Mouse (Mus musculus) heart, embryonic 16.5 days (tissue): ENCODE measurements around the gene Pappa. TPM values are rescaled to one million over a fixed set of nuclear protein-coding genes. Genes with fewer than 3 reads are reported as not detected.

ENCODE experiments used
- ATAC-seq: fragments of 200-750 bp; cut with Nextera tagmentation; replicated peaks from 2 replicates; pipeline ENCODE4 v1.8.0; 2017; ENCODE audit warnings: moderate number of reproducible peaks; ENCODE audit not compliant: insufficient read depth, low FRiP score; ENCODE audit errors: extremely low read depth
- H3K27ac ChIP-seq: fragments of 300-500 bp; sonication (generic); 2 replicates; pipeline ENCODE4 v1.5.1; 2014; ENCODE audit warnings: mild to moderate bottlenecking, low read length, control low read depth, moderate library complexity
- H3K27me3 ChIP-seq: fragments of 300-500 bp; sonication (generic); 2 replicates; pipeline ENCODE4 v1.6.1; 2014; ENCODE audit warnings: low read length, mixed read lengths; ENCODE audit not compliant: control insufficient read depth, insufficient read depth
- H3K36me3 ChIP-seq: fragments of 300-500 bp; sonication (generic); 2 replicates; pipeline ENCODE4 v1.6.1; 2014; ENCODE audit not compliant: control insufficient read depth, insufficient read depth
- H3K4me1 ChIP-seq: fragments of 300-500 bp; sonication (generic); 2 replicates; pipeline ENCODE4 v1.6.1; 2014; ENCODE audit warnings: low read length, mixed read lengths; ENCODE audit not compliant: control insufficient read depth, insufficient read depth
- H3K4me2 ChIP-seq: fragments of 300-500 bp; sonication (generic); 2 replicates; pipeline ENCODE4 v1.6.1; 2014; ENCODE audit warnings: low read depth, mild to moderate bottlenecking, control low read depth, low read length
- H3K4me3 ChIP-seq: fragments of 300-500 bp; sonication (generic); 2 replicates; pipeline ENCODE4 v1.5.1; 2014; ENCODE audit warnings: mild to moderate bottlenecking, control low read depth, low read length
- H3K9ac ChIP-seq: fragments of 300-500 bp; sonication (generic); 2 replicates; pipeline ENCODE4 v1.6.1; 2014; ENCODE audit warnings: low read length, control low read depth
- H3K9me3 ChIP-seq: fragments of 300-500 bp; sonication (generic); replicated peaks from 2 replicates; pipeline ENCODE4 v1.6.1; 2016; ENCODE audit warnings: low read length; ENCODE audit not compliant: control insufficient read depth
- WGBS: fragments of 180-500 bp; shearing (Covaris S2); extraction: QIAGEN DNeasy Blood & Tissue Kit; methylation state at CpG from one replicate; pipeline ENCODE4 v1.1.7; 2014; 5-methylcytosine and 5-hydroxymethylcytosine counted together
- polyA plus RNA-seq: library from polyadenylated mRNA; unstranded; fragments of >200 nt; fragmentation: Nextera tagmentation; extraction: Ambion mirVana; gene quantifications from 2 replicates; pipeline ENCODE4 v1.2.1, GENCODE M21; 2015

Pappa gene
- polyA plus RNA-seq, 1 experiment from 2014 or later = 0.35 TPM

- no peak overlapping the region for H3K4me3 ChIP-seq
- no peaks in the 10 kb centered on the region for H3K9me3 ChIP-seq
- no peaks in the 10 kb centered on the region for H3K36me3 ChIP-seq
- no peak overlapping the region for H3K4me2 ChIP-seq
- H3K9ac ChIP-seq = no peak overlapping the region
- no peak overlapping the region for H3K27ac ChIP-seq
- no peaks in the 10 kb centered on the region for H3K27me3 ChIP-seq
- H3K4me1 ChIP-seq = peaks cover 6% of the 10 kb centered on the region; the same call in 1 of the 2 replicates
- no peak for ATAC-seq
- 83% methylated on average over 10 of the region's 10 CpGs for WGBS
Measured at GRCm38 (mm10) chr4:65156231-65156630, 32.3 kb downstream of the Pappa start.

- no peak for ATAC-seq
- H3K27ac ChIP-seq = no peak overlapping the region
- peaks cover 6% of the 10 kb centered on the region; the same call in 1 of the 2 replicates for H3K4me1 ChIP-seq
- no peak overlapping the region for H3K4me2 ChIP-seq
- H3K36me3 ChIP-seq = no peaks in the 10 kb centered on the region
- WGBS = 78% methylated on average over 3 of the region's 3 CpGs
- H3K9me3 ChIP-seq = no peaks in the 10 kb centered on the region
- H3K4me3 ChIP-seq = no peak overlapping the region
- no peak overlapping the region for H3K9ac ChIP-seq
- H3K27me3 ChIP-seq = no peaks in the 10 kb centered on the region
Measured at GRCm38 (mm10) chr4:65158651-65159050, 34.7 kb downstream of the Pappa start.

GRCm38 (mm10) chr4:65159481-65159880, 35.5 kb downstream of the Pappa start:
- Histone ChIP-seq H3K27me3 (no peaks in the 10 kb centered on the region), H3K27ac (0 out of 2 replicates have a peak overlapping the region, but pooled peaks have one; percentile 3), H3K4me2 (no peak overlapping the region), H3K9ac (no peak overlapping the region), H3K4me1 (peaks cover 6% of the 10 kb centered on the region; the same call in 1 of the 2 replicates), H3K36me3 (no peaks in the 10 kb centered on the region), H3K9me3 (no peaks in the 10 kb centered on the region), H3K4me3 (no peak overlapping the region)
- ATAC-seq = peak; percentile 82
- WGBS = 31% methylated on average over 5 of the region's 5 CpGs

GRCm38 (mm10) chr4:65163698-65164097, 39.7 kb downstream of the Pappa start:
- no peak for ATAC-seq
- no peak overlapping the region for H3K27ac ChIP-seq
- H3K9me3 ChIP-seq = no peaks in the 10 kb centered on the region
- no peaks in the 10 kb centered on the region for H3K36me3 ChIP-seq
- no peaks in the 10 kb centered on the region for H3K27me3 ChIP-seq
- H3K4me3 ChIP-seq = no peak overlapping the region
- WGBS = 46% methylated on average over 3 of the region's 3 CpGs
- H3K4me1 ChIP-seq = peaks cover 4% of the 10 kb centered on the region; the same call in 1 of the 2 replicates
- no peak overlapping the region for H3K9ac ChIP-seq
- no peak overlapping the region for H3K4me2 ChIP-seq

- no peak overlapping the region for H3K4me3 ChIP-seq
- H3K9ac ChIP-seq = no peak overlapping the region
- H3K27ac ChIP-seq = no peak overlapping the region
- no peaks in the 10 kb centered on the region for H3K36me3 ChIP-seq
- no peak for ATAC-seq
- H3K27me3 ChIP-seq = no peaks in the 10 kb centered on the region
- H3K4me1 ChIP-seq = no peaks in the 10 kb centered on the region
- H3K9me3 ChIP-seq = no peaks in the 10 kb centered on the region
- 68% methylated on average over 3 of the region's 3 CpGs for WGBS
- no peak overlapping the region for H3K4me2 ChIP-seq
Measured at GRCm38 (mm10) chr4:65166288-65166835, 42.4 kb downstream of the Pappa start.

GRCm38 (mm10) chr4:65174505-65174904, 50.5 kb downstream of the Pappa start:
- no peak for ATAC-seq
- H3K9ac ChIP-seq = no peak overlapping the region
- no peaks in the 10 kb centered on the region for H3K9me3 ChIP-seq
- WGBS = 79% methylated on average over 3 of the region's 3 CpGs
- no peak overlapping the region for H3K4me2 ChIP-seq
- H3K4me1 ChIP-seq = no peaks in the 10 kb centered on the region
- H3K36me3 ChIP-seq = no peaks in the 10 kb centered on the region
- no peak overlapping the region for H3K27ac ChIP-seq
- H3K4me3 ChIP-seq = no peak overlapping the region
- no peaks in the 10 kb centered on the region for H3K27me3 ChIP-seq

GRCm38 (mm10) chr4:65178146-65178545, 54.2 kb downstream of the Pappa start:
- Histone ChIP-seq H3K4me2 (no peak overlapping the region), H3K9ac (no peak overlapping the region), H3K27me3 (no peaks in the 10 kb centered on the region), H3K4me1 (no peaks in the 10 kb centered on the region), H3K36me3 (no peaks in the 10 kb centered on the region), H3K4me3 (no peak overlapping the region), H3K9me3 (no peaks in the 10 kb centered on the region), H3K27ac (no peak overlapping the region)
- ATAC-seq = no peak
- 18% methylated on average over 1 of the region's 1 CpGs for WGBS

- WGBS = 40% methylated on average over 2 of the region's 2 CpGs
- H3K9me3 ChIP-seq = no peaks in the 10 kb centered on the region
- no peak overlapping the region for H3K4me3 ChIP-seq
- ATAC-seq = no peak
- H3K36me3 ChIP-seq = no peaks in the 10 kb centered on the region
- H3K4me1 ChIP-seq = no peaks in the 10 kb centered on the region
- H3K4me2 ChIP-seq = no peak overlapping the region
- H3K9ac ChIP-seq = no peak overlapping the region
- no peak overlapping the region for H3K27ac ChIP-seq
- H3K27me3 ChIP-seq = no peaks in the 10 kb centered on the region
Measured at GRCm38 (mm10) chr4:65187236-65187635, 63.3 kb downstream of the Pappa start.

GRCm38 (mm10) chr4:65187716-65188115, 63.7 kb downstream of the Pappa start:
- WGBS = 83% methylated on average over 1 of the region's 1 CpGs
- Histone ChIP-seq H3K4me2 (no peak overlapping the region), H3K27ac (no peak overlapping the region), H3K36me3 (no peaks in the 10 kb centered on the region), H3K9me3 (no peaks in the 10 kb centered on the region), H3K27me3 (no peaks in the 10 kb centered on the region), H3K4me3 (no peak overlapping the region), H3K4me1 (no peaks in the 10 kb centered on the region), H3K9ac (no peak overlapping the region)
- no peak for ATAC-seq
